Mouse (Mus musculus) spleen, postnatal 10 days (tissue): ENCODE measurements at regions not wholly inside any gene's neighbourhood (a gene's known extent, or its start where the extent isn't known, plus 50 kb on each side); places are given as distances from the start of the nearest gene placed in this dataset.
A peak's percentile ranks its signal among the peaks of the same experiment; 100 is the strongest.

Source experiments
- DNase-seq, 2 experiments: peaks; one replicate each; pipeline ENCODE4 v3.0.0; 2021 to 2022; ENCODE audit warnings: low spot score in 2 of 2

DNA sequence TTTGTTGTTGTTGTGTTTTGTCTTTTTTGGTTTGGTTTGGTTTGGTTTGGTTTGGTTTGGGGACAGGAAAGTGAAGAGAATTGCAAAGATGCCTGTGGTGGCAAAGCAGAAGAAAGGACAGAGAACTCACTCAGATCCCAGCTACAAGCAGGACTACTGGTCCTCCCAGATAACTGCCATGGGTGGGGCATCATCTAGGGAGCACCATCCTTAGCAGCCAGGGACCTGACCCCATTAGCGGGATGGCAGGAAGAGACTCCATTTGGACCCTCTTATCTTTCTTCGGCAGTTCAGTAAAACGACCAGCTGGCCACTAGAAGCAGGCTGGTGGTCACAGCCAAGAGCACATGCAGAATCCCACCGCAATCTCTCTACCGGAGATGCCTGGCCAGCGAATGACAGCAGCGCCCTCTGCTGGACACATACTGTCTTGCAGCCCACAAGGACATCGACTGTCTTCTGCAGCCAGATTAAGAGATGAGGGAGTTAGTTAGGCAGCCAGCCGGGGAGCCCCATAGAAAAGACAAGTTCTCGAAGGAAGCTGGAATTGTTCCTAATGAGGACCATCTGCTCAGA is 119.8 kb downstream of the Gm9195 start:
- DNase-seq: peak; percentile 21 to 70

DNA sequence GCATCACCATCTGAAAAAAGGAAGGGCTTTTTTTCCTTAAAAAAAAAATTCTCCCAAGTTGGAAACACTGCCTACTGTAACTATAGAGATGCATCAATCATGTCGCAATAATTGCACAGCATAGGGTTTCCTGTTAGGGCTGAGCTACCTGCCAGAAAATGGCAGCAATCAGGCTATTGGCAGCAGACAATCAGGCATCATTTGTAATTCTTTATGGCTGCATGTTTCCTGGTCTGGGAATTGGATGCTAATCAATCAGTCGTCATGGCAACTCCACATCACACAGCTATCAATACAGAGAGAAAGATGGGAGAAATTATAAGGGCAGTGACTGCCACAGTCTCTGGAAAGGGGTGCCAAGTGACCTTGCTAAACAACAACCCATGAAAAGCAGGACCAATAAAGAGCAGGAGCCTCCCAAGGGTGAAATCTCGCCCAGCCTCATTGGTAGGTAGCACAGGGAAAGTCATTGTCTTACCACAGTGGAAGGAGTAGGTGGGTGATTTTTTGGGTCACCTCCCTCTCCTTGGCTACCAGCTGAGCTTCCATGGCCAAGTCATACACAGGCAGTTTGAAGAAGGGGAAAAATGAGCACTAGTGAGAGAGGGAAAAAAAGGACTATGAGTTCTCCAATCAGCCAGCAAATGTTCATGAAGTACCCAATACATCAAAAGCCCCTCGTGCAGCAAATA is 130.7 kb downstream of the Gm9195 start:
- DNase-seq: no peak

DNA sequence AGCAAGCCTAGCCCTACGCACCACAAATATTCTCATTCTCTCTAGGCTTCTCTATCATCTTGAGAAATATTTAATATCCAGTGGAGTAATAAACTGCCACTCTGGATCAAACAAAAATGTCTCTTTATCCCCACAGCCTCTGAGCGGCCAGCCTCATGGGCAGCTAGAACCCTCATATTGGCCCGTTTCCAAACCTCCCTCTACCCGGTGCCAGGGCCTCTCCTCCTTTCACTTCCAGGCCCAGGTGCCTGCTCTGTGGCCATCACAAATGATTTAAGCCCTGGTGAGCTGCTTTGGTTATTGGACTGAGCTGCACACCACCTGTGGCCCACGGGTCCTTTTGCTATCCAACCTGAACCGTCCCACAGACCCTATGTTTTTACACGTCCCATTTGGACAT is 131.5 kb downstream of the Gm9195 start:
- no peak for DNase-seq

DNA sequence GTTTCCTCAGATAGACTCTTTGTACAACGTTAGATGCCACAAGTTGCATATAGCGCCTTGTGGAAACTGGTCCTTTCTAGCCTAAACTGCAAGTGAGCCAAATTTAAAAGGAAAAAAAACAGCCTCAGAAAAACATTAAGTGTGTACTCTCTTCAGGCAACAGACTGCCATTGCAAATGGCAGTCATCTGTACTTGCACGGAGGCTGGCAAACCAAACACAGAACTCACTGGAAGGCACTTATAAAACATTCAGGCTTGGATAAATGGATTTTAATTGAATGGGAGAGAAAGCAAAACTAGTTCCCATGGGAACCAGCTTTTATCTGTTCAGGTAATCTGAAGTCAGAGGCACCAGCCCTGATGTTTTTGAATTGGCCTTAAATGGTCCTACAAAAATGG is 133.7 kb downstream of the Gm9195 start:
- no peak for DNase-seq

DNA sequence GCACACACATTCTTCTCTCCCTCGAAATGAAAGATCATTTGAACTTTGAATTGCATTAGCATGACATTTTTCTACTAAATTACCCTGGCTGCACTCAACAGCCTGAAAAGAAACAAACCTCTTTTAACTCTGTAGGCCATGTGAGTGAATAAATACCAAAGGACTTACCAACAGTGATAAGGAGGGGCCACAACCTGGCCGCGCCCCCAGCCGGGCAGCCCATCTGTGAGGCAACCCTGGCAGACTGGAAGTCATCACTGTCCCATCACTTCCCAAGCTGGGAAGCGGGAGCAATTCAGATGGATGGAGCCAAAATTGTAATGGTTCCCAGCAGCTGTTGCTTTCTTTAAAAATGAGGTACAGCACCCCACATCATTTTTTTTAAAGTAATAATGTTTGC is 149.5 kb downstream of the Gm9195 start:
- DNase-seq: no peak

DNA sequence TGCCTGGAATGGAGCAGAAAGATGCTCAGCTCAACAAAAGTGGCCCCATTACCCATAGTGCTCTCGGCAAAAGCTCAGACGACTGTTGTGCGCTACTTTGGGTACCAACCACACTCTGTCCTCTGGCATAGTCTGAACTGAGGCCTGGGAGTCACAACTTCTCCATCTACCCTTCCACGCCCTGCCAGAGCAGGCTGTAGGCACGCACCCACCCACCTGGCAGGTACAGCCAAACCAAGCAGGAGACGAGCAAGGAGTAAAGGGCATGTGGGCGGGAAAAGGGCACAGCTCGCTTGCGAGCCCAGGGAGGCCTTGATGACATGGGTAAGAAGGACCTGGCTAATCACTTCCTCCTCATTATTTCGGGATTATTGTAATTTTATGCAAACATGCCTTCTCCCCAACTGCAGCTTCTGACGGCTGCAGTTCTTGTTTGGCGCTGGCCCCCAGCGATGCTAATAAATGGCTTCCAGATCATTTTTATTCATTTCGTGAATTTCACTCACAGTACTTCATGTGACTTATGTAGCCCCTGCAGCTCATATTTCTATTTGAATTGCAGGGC is 150.0 kb downstream of the Gm9195 start:
- no peak for DNase-seq

DNA sequence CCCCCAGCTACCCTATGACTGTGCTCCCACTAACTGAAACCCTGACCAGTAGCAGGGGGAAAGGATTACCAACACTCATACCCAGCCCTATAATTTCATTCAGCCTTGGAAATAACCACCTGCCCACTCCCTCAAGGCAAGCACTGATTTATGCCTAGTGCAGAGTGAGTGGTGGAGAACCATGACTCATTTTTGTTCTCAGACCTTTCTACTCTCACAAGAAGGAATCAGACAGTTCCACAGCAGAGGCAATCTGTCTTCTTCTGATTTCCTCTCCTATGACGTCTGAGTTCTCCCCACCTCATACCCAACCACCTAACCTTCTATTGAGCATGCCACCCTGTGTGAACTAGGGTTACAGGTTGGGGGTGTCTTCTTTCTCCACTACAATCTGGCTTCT is 153.6 kb downstream of the Gm9195 start:
- no peak for DNase-seq

DNA sequence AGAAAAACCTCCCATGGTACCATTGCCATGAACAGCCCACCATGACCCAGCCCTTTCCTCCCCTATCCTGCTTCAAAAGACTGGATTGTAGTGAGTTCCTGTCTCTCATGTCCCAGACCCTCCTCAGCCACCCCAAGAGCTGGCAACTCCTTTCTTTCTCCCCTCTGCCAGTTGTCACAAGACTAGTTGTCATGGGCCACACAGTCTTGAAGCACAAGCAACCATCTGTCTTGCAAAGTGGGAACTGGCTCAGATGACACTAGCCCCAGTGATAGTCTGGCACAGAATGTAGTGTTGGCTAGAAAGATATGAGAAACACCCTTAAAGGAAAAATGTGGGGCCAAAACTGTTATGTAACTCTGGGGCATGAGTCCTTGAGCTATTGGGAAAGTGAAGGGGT is 187.8 kb downstream of the Gm9195 start:
- DNase-seq: no peak

DNA sequence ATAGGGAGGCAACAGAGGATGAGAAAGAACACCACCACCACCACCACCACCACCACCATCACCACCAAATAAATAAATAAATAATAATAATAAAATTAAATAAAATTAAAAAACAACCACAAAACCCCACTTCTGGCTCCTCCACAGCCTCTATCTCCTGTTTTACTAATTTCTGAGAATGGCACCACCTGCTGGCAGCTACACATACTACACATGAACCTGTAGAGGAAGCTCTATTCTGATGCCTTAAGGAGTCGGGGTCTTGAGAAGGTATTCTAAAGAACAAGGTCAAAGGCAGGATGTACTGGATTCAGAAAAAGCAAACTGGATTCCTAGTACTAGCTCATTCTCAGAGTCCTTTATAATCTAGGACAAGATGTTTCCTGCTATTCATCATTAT is 191.6 kb downstream of the Gm9195 start:
- peak in 1 of 2 experiments; percentile 50 for DNase-seq

DNA sequence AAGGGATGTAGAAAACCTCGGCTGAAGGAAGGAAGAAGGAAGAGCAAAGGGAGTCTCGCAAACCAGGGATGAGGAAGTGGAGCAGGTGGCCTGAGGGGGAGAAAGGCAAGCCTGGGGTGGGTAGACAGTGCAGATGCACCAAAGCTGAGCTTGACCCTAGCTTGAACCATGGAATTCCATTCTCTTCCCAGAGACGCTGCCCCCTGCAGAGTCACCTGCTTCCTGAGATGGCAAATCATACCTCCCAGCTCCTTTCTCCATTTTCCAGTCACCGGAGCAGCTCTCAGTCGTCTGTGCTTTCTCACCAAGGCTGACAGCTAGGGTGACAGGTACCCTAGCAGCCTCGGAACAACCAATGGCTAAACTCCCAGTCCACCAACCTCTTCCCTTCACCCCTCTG is 197.0 kb downstream of the Gm9195 start:
- no peak for DNase-seq

DNA sequence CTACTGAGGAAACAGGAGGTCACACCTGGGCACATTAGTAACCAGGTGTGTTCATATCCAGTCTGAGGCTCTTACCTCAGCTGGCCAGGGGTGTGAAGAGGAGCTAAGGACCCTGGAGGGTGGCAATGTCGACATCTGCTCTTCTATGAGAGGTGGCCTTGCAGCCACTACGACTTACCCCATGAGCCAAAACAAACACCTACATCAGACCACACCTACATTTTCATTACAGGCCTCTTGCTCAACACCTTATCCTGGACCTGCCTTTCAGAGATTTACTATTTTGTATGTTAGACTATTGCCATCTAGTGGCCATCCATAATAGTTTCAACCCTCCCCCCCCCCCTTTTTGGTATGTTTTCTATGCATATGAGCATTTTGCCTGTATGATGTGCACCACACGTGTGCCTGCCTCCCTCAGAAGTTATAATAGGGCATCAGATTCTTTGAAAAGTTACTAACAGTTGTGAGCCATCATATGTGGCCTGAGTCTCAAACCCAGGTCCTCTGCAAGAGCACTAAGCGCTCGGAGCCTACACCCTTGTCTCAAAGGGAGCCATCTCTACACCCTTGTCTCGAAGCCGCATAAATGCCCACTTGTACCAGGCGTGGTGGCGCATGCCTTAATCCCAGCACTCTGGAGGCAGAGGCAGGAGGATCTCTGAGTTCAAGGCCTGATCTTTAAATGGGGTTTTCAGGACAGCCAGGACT is 197.8 kb downstream of the Gm9195 start:
- DNase-seq: no peak

DNA sequence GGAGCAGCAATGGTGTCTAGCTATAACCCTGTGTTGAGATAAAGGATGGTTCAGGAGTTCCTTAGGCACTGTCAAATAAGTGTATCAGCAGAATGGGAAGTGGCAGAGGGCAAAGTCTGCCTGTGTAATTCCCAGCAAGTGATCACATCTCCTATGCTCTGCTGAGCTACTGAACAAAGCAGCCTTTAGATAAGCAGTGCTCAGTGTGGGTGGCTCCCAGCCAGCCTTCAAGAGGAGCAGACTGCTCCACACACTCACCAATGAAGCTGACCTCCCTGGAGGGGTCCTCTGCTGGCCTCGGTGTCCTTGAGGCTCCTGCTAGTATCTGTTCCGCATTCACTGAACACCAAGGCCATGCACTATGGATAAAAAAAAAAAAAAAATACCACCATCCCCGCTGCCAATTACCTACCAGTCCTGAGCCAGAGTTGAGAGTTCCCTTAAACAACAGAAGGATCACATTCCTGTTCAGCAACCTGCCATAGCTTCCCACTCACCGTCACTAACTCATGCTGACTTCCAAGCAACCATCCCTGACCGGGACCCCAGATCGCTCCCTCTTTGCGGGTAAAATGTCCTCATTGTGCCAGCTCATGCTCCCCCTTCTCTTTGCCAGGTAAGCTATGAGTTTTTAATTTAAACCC is 198.9 kb downstream of the Gm9195 start:
- no peak for DNase-seq

DNA sequence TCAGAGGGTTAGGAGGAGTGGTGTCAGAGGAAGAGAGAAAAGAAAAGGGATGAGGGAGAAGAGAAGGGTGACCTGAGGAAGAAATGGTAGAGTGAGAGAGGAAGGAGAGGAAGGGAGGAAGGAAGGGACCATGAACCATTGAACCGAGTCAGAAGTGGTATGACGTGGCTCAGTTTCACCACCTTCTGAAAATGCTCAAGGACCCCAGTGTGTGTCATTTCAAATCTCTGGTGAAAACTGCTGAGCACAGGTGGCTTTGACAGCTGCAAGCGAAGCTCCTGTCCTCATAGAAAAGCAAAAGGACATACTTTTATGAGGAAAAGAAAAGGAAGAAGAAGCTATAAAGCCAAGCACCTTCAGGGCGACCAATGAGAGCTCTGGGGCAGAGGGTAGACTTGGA is 214.3 kb downstream of the Gm9195 start:
- no peak for DNase-seq

DNA sequence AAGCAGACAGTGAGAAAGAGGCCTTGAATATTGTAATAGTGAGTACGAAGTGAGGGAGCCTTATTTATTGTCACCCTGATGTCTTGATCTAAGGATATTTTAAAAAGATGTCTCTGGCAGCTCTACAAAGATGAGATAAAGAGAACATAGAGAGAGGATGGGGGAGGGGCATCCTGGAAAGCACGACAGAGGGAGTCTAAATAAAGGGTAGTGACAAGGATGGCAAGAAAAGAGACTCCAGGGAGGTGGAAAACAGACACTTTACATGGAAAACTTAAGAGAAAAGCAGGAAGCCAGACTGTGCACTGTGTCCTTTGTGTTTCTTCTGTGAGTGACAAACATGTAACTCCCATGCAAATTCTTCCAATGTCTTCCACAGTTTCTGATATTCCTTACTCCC is 232.4 kb downstream of the Gm9195 start:
- DNase-seq: no peak

DNA sequence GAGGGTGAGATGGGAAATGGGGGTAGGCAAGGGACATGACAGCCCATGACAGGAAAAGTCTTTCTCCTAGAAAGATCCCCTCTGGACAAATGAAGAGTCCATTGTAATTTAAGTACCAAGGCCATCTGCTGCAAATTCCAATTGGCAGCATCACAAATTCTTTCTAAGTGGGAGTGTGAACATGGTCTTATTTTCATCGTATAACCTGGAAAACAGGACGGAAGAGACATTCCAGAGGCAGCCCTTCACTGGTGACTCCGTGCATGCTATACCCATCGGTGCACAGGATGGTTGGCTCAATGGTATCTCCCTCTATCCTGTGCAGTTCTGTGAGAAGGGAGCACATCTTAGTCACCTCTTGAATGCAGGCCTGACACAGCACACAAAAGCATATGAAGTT is 249.8 kb downstream of the Gm9195 start:
- no peak for DNase-seq

DNA sequence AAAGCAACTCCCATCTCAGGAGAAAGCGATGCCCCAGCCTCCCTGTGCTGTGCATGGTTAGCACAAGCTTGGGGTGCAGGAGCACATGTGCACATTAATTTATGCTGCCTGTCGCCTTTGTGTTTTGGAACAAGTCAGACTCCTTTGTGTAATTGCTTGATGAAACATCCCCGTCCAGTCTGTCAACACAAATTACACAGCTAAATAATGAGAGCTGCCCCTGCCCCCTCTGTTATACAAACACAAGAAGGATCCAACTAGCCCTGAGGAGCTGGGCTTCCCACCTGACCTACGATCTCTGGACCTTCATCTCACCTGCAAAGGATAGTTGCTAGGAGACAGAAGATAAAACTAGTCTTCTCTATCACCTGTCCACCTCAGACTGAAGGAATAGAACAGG is 251.4 kb downstream of the Gm9195 start:
- DNase-seq: no peak

DNA sequence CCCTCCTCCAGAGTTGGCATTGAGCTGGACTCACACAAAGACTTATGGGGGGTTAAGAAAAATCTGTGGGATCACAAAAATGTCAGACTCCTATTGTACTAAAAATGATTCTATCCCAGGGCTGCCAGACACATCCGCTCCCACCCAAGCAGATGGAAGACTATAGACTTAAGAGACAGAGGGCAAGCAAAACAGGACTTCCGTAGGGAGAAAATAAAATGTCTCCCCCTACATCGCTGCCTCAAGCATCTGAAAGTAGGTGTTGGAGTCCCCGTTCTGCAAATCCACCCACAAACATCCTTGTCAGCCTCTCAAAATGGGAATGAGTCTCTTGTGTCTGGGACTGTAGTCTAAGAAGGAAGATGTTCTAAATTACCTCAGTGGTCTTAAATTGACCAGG is 253.3 kb downstream of the Gm9195 start:
- DNase-seq: no peak

DNA sequence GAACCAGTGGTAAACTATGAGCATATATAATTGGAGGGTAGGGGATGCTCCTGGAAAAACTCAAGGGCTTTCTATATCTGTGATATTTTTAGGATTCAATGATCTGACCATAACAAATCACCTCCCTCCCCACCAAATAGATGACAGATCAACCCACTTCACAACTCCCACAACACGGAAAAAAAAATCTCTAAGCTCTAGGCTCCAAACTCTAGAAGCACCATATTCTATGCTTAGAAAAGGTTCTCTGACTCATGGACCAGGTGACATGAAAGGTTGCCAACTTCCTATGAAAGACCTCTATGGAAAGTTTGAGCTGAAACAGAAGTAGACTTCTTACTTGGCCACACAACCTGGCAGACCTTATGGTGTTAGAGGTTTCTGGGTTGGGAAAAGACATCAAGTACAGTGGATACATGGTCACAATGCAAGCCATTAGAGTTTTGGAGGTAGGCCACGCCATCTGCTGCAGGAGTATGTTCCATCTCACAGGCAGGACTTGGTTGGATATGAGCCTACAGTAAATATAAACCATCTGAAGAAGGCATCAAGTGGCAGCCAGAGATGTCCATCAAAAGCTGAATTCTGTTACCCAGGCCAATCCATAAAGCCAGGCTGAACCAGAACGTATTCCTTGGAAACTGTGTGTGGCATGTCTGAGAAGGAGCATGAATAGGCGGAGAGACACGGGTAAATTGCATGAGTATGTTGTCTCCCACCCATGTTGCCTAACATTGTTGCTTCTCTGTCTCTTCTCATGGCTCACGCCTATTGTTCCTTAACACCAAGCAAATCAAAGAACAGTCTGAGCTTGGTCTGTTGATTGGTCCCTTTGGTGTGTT is 257.2 kb downstream of the Gm9195 start:
- DNase-seq: no peak

DNA sequence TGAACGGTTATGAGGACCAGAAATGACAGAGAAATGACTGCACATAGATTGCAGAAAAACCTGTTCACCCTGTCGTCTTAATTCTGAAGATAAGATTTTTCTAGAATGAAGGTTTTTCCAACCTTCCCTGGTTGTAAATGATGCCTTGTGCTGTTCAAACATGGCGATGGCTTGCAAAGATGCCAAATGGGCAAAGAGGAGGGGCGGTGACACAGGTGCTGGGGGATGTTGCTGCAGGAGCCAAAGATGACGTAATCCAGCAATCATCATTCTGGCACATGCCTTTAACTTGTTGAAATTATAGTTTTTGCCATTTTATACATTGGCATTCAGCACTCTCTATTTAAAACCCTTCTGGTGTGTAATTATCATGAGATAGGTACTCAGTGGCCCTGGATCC is 263.8 kb downstream of the Gm9195 start:
- DNase-seq: no peak

DNA sequence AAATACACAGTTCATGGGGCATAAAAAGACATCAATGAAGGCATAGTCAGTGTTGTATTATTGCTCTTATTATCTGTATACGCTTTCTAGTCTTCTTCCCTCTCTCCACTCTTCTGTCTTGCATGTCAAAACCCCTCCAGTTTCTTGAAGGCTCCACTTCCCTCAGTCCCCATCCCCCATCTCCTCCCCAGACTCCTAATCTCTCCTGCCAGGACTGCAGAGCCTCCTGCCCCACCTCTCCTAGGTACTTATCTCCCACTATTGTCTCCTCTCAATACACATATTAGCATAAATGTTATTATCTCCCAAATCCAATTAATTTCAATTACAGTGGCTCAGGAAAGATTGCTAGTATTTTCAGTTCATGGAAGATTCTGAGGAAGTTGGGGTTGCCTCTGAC is 264.2 kb downstream of the Gm9195 start:
- DNase-seq: no peak

DNA sequence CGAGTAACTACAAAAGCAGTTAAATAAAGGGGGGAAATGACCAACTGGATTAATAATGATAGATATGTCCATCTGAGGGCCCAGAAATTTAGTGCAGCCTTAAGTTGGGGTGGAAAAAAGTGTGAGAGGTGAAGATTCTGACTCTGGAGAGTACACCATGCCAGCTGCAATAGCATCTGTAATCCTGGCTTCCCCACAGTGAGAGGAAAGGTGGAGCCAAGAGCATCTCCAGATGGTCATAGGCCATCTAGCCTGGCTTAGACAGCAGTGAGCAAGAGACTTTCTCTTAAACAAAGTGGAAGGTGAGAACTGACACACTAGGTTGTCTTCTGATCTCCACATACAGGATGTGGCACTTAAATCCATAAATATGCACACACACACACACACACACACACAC is 264.7 kb downstream of the Gm9195 start:
- no peak for DNase-seq

DNA sequence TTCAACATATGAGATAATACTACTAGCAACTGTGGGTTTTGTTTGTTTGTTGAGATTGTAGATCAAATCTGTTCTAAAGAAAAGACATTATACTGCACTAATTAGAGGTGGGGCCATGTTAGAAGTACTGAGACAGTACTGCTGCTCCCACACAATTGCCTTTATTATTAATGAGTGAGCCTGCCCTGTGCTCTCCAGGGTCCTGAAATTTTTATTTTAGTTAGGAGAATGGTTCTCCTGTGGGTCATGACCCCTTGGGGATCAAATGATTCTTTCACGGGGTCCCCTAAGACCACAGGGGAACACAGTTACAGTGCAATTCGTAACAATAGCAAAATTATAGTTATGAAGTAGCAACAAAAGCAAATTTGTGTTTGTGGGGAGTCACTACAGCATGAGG is 268.8 kb downstream of the Gm9195 start:
- DNase-seq: no peak
